Mouse (Mus musculus) lung, postnatal 4 days (tissue): Measurements from ENCODE around the gene Prpsap1.
"Not testable (repeated sequence)": the region's sequence is repeated elsewhere in the genome, so short reads cannot be mapped to it uniquely, and the experiment has no call there.

Experiments
- DNase-seq, 2 experiments: peaks; one replicate each; pipeline ENCODE4 v3.0.0; 2021

The Prpsap1 gene

GRCm38 (mm10) chr11:116515330-116516020, 21.5 kb upstream of the Prpsap1 start:
- DNase-seq, result no peak

GRCm38 (mm10) chr11:116513531-116514038, 19.6 kb upstream of the Prpsap1 start:
- DNase-seq, result no peak

DNA sequence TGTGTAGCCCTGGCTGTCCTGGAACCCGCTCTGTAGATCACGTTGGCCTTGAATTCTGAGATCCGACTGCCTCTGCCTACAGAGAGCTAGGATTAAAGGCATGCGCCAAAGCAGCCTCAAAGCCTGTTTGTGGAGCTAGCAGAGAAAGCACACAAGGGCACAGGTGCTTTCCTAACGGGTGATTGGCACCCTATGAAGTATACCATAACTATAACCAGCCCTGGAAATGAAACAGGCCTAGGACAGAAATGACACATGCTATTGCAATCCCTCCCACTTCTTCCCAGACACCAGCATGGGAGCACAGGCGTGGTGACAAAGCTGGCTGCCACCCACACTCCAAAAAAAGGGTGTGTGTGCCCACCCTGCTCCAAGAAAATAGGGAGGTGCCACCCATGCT, 19.0 kb upstream of the Prpsap1 start:
- no peak for DNase-seq

GRCm38 (mm10) chr11:116512154-116512553, 18.2 kb upstream of the Prpsap1 start:
- DNase-seq, result no peak

- no peak for DNase-seq
Observed at GRCm38 (mm10) chr11:116511301-116511868, 17.4 kb upstream of the Prpsap1 start.

- no peak for DNase-seq
Observed at GRCm38 (mm10) chr11:116508689-116509088, 14.7 kb upstream of the Prpsap1 start.

- no peak for DNase-seq
Observed at GRCm38 (mm10) chr11:116506151-116506875, 12.3 kb upstream of the Prpsap1 start.

GRCm38 (mm10) chr11:116505573-116505972, 11.6 kb upstream of the Prpsap1 start:
- DNase-seq, result no peak

DNA sequence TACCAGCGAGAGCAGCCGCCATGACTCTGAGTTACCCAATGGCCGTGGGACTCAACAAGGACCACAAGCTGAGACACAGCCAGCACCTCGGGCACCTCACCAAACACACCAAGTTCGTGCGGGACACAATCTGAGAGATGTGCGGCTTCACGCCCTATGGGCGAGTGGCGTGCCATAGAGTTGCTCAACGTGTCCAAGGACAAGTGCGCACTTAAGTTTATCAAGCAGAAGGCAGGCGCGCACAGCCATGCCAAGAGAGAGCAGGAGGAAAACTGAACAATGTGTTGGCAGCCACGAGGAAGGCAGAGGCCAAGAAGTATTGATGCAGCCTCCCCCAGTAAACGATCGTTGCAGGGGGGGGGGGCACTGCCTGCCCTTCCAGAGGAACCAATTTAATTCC, 10.5 kb upstream of the Prpsap1 start:
- DNase-seq, result peak in 1 of 2 experiments; percentile 64

DNA sequence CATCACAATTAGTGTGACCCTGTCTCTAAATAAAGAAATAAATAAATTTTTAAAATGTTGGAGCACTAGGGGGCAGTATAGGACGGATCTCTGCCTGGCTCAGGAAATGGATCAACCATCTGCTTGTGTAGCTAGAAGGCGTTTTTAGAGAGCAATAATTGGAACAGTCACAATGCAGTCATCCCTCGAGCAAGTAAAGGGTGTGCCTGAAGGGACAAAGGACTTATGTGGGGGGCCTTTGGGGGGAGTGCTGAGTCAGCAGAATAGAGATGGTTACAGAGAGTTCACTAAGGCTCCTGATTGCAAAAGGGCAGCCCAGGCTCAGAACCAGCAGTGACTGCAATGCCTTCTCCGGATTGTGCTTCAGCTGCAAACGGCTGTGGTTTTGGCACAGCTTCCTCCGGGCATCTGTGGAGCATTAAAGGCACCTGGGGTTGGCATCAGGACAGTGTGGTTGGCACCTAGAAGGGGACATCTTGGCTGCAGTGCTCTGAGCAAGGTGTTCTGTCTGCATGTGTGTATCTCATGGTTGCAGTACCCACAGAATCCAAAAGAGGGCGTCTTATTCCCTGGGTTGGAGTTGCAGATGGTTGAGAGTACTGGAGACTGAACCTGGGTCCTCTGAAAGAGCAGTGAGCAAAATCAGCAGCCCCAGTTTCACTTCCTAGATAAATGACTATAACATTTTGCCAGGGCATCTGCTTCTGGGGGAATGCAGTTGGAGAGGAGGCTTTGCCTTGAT, 7.2 kb upstream of the Prpsap1 start:
- DNase-seq, result peak; percentile 41 to 65

DNA sequence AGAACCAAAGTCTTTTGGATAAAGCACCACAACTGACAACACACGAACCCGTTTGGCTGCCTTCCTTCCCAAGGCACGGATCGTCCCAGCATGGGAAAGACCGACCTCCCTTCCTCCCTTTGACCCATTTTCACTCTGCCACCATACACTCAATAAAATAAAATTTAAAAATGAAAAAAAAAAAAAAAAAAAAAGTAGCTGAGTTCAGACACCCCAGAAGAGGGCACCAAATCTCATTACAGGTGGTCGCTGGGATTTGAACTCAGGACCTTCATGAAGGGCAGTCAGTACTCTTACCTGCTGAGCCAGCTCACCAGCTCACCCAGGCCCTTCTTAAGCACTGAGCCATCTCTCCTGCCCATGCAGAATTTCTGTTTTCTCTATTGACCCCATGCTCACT, 5.0 kb upstream of the Prpsap1 start:
- DNase-seq, result no peak

- no peak for DNase-seq
Observed at GRCm38 (mm10) chr11:116498596-116498995, 4.6 kb upstream of the Prpsap1 start.

DNA sequence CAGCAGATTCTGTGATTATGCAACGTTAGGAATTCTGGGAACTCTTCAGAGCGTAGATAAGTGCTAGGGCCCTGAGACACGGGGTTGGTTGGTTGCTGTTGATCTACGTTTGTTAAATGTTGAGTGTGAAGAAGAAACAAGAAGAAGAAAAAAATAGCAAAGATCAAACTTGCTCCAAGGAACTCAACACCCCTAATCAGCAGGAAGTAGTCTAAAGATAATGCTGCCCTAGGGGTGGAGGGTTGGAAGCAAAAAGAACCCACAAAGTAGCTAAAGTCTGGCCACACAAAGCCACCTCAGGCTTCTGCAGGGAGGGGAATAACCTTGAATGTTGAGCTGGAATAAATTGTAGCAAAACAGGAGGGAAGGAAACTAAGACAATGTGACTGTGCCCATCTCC, 3.3 kb upstream of the Prpsap1 start:
- no peak for DNase-seq

GRCm38 (mm10) chr11:116494474-116495174, 622 bp upstream of the Prpsap1 start:
- DNase-seq, result peak; percentile 79 to 90

- no peak for DNase-seq
Observed at GRCm38 (mm10) chr11:116493191-116493590, 811 bp downstream of the Prpsap1 start.

GRCm38 (mm10) chr11:116492507-116492906, 1.5 kb downstream of the Prpsap1 start:
- not testable (repeated sequence) for DNase-seq

DNA sequence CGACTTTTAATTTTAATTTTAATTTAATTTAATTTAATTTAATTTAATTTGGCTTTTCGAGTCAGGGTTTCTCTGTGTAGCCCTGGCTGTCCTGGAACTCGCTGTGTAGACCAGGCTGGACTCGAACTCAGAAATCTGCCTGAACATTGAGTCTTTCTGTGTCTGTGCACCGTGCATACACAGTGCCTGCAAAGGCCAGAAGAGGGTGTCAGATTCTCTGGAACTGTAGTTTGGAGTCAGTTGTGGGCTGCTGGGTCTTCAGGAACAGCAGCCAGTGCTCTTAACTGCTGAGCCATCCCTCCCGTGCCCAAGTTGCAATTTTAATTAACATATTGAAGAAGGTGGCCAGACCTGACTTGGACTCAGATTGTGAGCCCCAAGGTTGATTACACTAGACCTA, 2.7 kb downstream of the Prpsap1 start:
- DNase-seq, result no peak

- peak; percentile 92 to 93 for DNase-seq
Observed at GRCm38 (mm10) chr11:116490232-116491107, 3.5 kb downstream of the Prpsap1 start.

DNA sequence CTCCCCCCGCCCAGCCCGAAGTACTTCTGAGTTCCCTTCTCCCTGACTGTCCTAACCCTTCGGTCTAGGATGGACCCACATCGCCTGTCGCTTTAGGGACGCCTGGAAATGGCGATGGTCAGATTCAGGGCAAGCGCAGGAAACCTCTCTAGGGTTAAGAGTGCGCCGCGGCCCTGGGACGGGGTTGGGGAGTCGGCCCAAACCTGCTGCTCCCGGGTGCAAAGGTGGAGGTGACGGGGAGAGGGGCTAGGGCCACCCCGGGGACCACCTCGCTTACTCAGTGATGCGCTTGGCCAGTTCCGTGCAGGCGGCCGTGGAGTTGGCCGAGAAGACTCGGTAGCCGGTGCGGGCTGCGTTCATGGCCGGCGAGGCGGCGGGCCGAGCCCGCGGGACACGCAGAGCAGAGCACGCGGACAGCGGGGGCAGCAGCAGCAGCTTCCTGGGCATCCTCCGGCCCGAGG, 4.2 kb downstream of the Prpsap1 start:
- DNase-seq, result no peak

GRCm38 (mm10) chr11:116488693-116489375, 5.2 kb downstream of the Prpsap1 start:
- no peak for DNase-seq

- DNase-seq, result no peak
Observed at GRCm38 (mm10) chr11:116488207-116488606, 5.8 kb downstream of the Prpsap1 start.
